Mouse (Mus musculus) forebrain, embryonic 14.5 days (tissue): ENCODE results near the gene Zmynd8. TPM values are rescaled to one million over a fixed set of nuclear protein-coding genes. Genes with fewer than 3 reads are reported as not detected.

Experiments used
- ATAC-seq: fragments of 200-750 bp; cut with Nextera tagmentation; 2 replicates; pipeline ENCODE4 v1.8.0; 2017; ENCODE audit warnings: mild to moderate bottlenecking, moderate library complexity
- DNase-seq: peaks from one replicate; pipeline ENCODE4 v3.0.0-alpha.2; 2015; ENCODE audit warnings: low spot score
- H3K27ac ChIP-seq: fragments of 300-500 bp; sonication (generic); 2 replicates; pipeline ENCODE4 v1.5.1; 2014; ENCODE audit warnings: low read depth, mild to moderate bottlenecking, control low read depth, low read length, moderate library complexity
- H3K27me3 ChIP-seq: fragments of 300-500 bp; sonication (generic); replicated peaks from 2 replicates; pipeline ENCODE4 v1.6.1; 2014; ENCODE audit warnings: low read length, control low read depth, mixed read lengths; ENCODE audit not compliant: control insufficient read depth, insufficient read depth
- H3K36me3 ChIP-seq: fragments of 300-500 bp; sonication (generic); 2 replicates; pipeline ENCODE4 v1.6.1; 2014; ENCODE audit warnings: low read length, control low read depth; ENCODE audit not compliant: control insufficient read depth, insufficient read depth
- H3K4me1 ChIP-seq: fragments of 300-500 bp; sonication (generic); 2 replicates; pipeline ENCODE4 v1.6.1; 2014; ENCODE audit warnings: antibody characterized with exemption, low read length, control low read depth; ENCODE audit not compliant: control insufficient read depth, insufficient read depth
- H3K4me2 ChIP-seq: fragments of 300-500 bp; sonication (generic); 2 replicates; pipeline ENCODE4 v1.6.1; 2014; ENCODE audit warnings: mild to moderate bottlenecking, control low read depth, low read length
- H3K4me3 ChIP-seq: fragments of 300-500 bp; sonication (generic); 2 replicates; pipeline ENCODE4 v1.5.1; 2014; ENCODE audit warnings: low read depth, low read length, control low read depth
- H3K9ac ChIP-seq: fragments of 300-500 bp; sonication (generic); 2 replicates; pipeline ENCODE4 v1.6.1; 2014; ENCODE audit warnings: mild to moderate bottlenecking, low read length, control low read depth, moderate library complexity
- H3K9me3 ChIP-seq: fragments of 300-500 bp; sonication (generic); replicated peaks from 2 replicates; pipeline ENCODE4 v1.6.1; 2016; ENCODE audit warnings: low read length, control low read depth, mixed read lengths; ENCODE audit not compliant: control insufficient read depth
- WGBS: fragments of 180-500 bp; shearing (Covaris S2); extraction: QIAGEN DNeasy Blood & Tissue Kit; methylation state at CpG from one replicate; pipeline ENCODE4 v1.1.7; 2014; 5-methylcytosine and 5-hydroxymethylcytosine counted together
- microRNA-seq: library from miRNA; unstranded; fragments of <30 nt; microRNA quantifications from one replicate; pipeline ENCODE4, GENCODE M21; 2016
- polyA plus RNA-seq: library from polyadenylated mRNA; unstranded; fragments of >200 nt; fragmentation: Nextera tagmentation; extraction: Ambion mirVana; gene quantifications from 2 replicates; pipeline ENCODE4 v1.2.1, GENCODE M21; 2014

Zmynd8 gene
- polyA plus RNA-seq, 1 experiment from 2014 or later = 43.3 TPM

- H3K9ac ChIP-seq = no peak overlapping the region; the same call in 1 of the 2 replicates
- H3K27me3 ChIP-seq = no peaks in the 10 kb centered on the region; the same call in 1 of the 2 replicates
- H3K4me3 ChIP-seq = no peak overlapping the region
- no peaks in the 10 kb centered on the region for H3K36me3 ChIP-seq
- ATAC-seq (peak; percentile 83), DNase-seq (peak; percentile 92)
- H3K4me2 ChIP-seq = peak overlapping the region; percentile 28
- peaks cover 29% of the 10 kb centered on the region for H3K4me1 ChIP-seq
- H3K9me3 ChIP-seq = no peaks in the 10 kb centered on the region
- H3K27ac ChIP-seq = peak overlapping the region; percentile 65
- 6% methylated on average over 18 of the region's 18 CpGs for WGBS
These were observed 153.3 kb downstream of the Zmynd8 start for GRCm38 (mm10) chr2:165745306-165746098.

- Histone ChIP-seq H3K4me3 (no peak overlapping the region), H3K27ac (no peak overlapping the region), H3K4me2 (no peak overlapping the region), H3K4me1 (peaks cover 25% of the 10 kb centered on the region), H3K9ac (no peak overlapping the region), H3K36me3 (no peaks in the 10 kb centered on the region), H3K27me3 (no peaks in the 10 kb centered on the region), H3K9me3 (no peaks in the 10 kb centered on the region)
- 21% methylated on average over 21 of the region's 21 CpGs for WGBS
- DNase-seq (no peak), ATAC-seq (no peak)
These were observed 156.5 kb downstream of the Zmynd8 start for GRCm38 (mm10) chr2:165742210-165742786.

- H3K4me3 ChIP-seq = no peak overlapping the region
- no peak overlapping the region for H3K9ac ChIP-seq
- ATAC-seq = no peak
- DNase-seq = no peak
- H3K27me3 ChIP-seq = no peaks in the 10 kb centered on the region
- H3K27ac ChIP-seq = no peak overlapping the region
- peaks cover 25% of the 10 kb centered on the region for H3K4me1 ChIP-seq
- 14% methylated on average over 11 of the region's 11 CpGs for WGBS
- no peaks in the 10 kb centered on the region for H3K9me3 ChIP-seq
- H3K4me2 ChIP-seq = no peak overlapping the region
- H3K36me3 ChIP-seq = no peaks in the 10 kb centered on the region
These were observed 157.2 kb downstream of the Zmynd8 start for GRCm38 (mm10) chr2:165741526-165742050.

- H3K9me3 ChIP-seq = no peaks in the 10 kb centered on the region
- no peak overlapping the region for H3K4me3 ChIP-seq
- H3K27me3 ChIP-seq = no peaks in the 10 kb centered on the region
- H3K9ac ChIP-seq = no peak overlapping the region
- no peak overlapping the region for H3K4me2 ChIP-seq
- WGBS = 7% methylated on average over 9 of the region's 9 CpGs
- peak; percentile 33 for DNase-seq
- no peak for ATAC-seq
- peaks cover 23% of the 10 kb centered on the region for H3K4me1 ChIP-seq
- no peak overlapping the region for H3K27ac ChIP-seq
- no peaks in the 10 kb centered on the region for H3K36me3 ChIP-seq
These were observed 157.8 kb downstream of the Zmynd8 start for GRCm38 (mm10) chr2:165740982-165741381.

- whole genome bisulfite sequencing = 25% methylated on average over 3 of the region's 5 CpGs
These were observed 158.4 kb downstream of the Zmynd8 start for GRCm38 (mm10) chr2:165740381-165740780.

GRCm38 (mm10) chr2:165736297-165736696 lies 162.5 kb downstream of the Zmynd8 start:
- no peaks in the 10 kb centered on the region for H3K9me3 ChIP-seq

More at GRCm38 (mm10) chr2:165740381-165740780, 158.4 kb downstream of the Zmynd8 start:
- no peaks in the 10 kb centered on the region for H3K36me3 ChIP-seq
- no peak for ATAC-seq
- no peak overlapping the region for H3K27ac ChIP-seq
- no peak overlapping the region for H3K9ac ChIP-seq
- H3K27me3 ChIP-seq = no peaks in the 10 kb centered on the region
- no peak overlapping the region for H3K4me3 ChIP-seq
- no peaks in the 10 kb centered on the region for H3K9me3 ChIP-seq
- H3K4me2 ChIP-seq = no peak overlapping the region
- no peak for DNase-seq
- H3K4me1 ChIP-seq = peaks cover 18% of the 10 kb centered on the region

More at GRCm38 (mm10) chr2:165736297-165736696, 162.5 kb downstream of the Zmynd8 start:
- DNase-seq = peak; percentile 36
- peaks cover 3% of the 10 kb centered on the region; the same call in 1 of the 2 replicates for H3K4me1 ChIP-seq
- no peak overlapping the region for H3K4me3 ChIP-seq
- WGBS = 53% methylated on average over 2 of the region's 2 CpGs
- H3K9ac ChIP-seq = no peak overlapping the region
- H3K27ac ChIP-seq = no peak overlapping the region
- no peaks in the 10 kb centered on the region for H3K36me3 ChIP-seq
- H3K4me2 ChIP-seq = no peak overlapping the region
- no peak for ATAC-seq
- no peaks in the 10 kb centered on the region for H3K27me3 ChIP-seq

Small RNA genes within 50 kb of the gene (microRNA-seq; reads per million reads assigned to microRNA genes)
- not detected for gene Gm22692

Other genes with a start within 250 kb of the Zmynd8 start
- gene Ncoa3, start 93.6 kb upstream of the Zmynd8 start, polyA plus RNA-seq = 9.3 and 12.8 TPM in 2 replicates